24 mouse cellular contexts compared by ENCODE assay signal in the genomic region with DNA sequence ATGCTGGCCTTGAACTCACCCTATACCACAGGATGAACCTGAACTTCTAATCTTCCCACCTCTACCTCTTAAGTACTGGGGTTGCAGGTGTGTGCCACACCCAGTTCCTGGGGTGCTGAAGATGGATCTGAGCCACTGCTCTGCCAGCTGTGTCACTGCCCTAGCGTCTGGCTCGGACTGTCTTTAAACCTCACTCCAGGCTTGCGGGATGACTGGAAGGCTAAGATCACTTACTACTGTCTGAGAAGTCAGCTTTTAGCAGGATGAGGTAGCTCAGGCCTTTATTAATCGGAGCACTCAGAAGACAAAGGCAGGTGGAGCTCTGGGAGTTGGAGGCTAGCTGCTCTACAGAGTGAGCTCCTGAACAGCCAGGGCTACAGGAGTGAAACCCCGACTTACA. TPM values are rescaled to one million over a fixed set of nuclear protein-coding genes. Genes with fewer than 3 reads are reported as not detected.
DNase-seq lines count a peak whose midpoint lies in the region; ATAC-seq and TF ChIP-seq lines count a peak whose summit lies in the region.
"Had no signal": no experiment of that assay in that cellular context is flagged by ENCODE, and none has a peak within 500 bp of the region (broad histone marks: within the 10 kb centered on the region; RNA-seq: fewer than 3 reads in every experiment).

No protein-coding gene starts in this region.

- 71% methylated on average over 5 of the region's 5 CpGs for WGBS in stomach, postnatal 0 days

- TF ChIP-seq CTCF in gastrocnemius, adult 2 months (IDR thresholded peaks at IDR 0.05), result no peak
- no peak for TF ChIP-seq CTCF in ES-Bruce4 (IDR thresholded peaks at IDR 0.05; ENCODE audit: low read depth, low read length)
- no peak for TF ChIP-seq CTCF in stomach, postnatal 0 days (IDR thresholded peaks at IDR 0.05; ENCODE audit: low read depth)

- ATAC-seq in stomach, postnatal 0 days (ENCODE audit: low FRiP score, low TSS enrichment), result no peak
- ATAC-seq: forebrain, embryonic 14.5 days; forebrain, postnatal 0 days had no signal

- H3K4me1 ChIP-seq in ES-Bruce4 (ENCODE audit: control insufficient read depth, insufficient read depth, low read length), result peaks cover 6% of the 10 kb centered on the region
- peaks cover 8% of the 10 kb centered on the region for H3K4me1 ChIP-seq in stomach, postnatal 0 days (replicated peaks; ENCODE audit: control insufficient read depth, insufficient read depth)

- TF ChIP-seq EP300 in ES-Bruce4 (IDR thresholded peaks at IDR 0.05; ENCODE audit: insufficient read depth, low read depth, low read length), result peak; percentile 71
- no peak for TF ChIP-seq EP300 in stomach, postnatal 0 days (optimal IDR thresholded peaks at IDR 0.05)

- H3K4me2 ChIP-seq in stomach, postnatal 0 days (replicated peaks; ENCODE audit: low read depth), result no peak overlapping the region
- H3K4me2 ChIP-seq: embryonic facial prominence, embryonic 12.5 days; embryonic facial prominence, embryonic 15.5 days; heart, embryonic 12.5 days; hindbrain, embryonic 12.5 days; hindbrain, embryonic 15.5 days had no signal

- no peaks in the 10 kb centered on the region for H3K27me3 ChIP-seq in ES-Bruce4 (ENCODE audit: control insufficient read depth, insufficient read depth, low read length, poor library complexity, severe bottlenecking)
- H3K27me3 ChIP-seq in stomach, postnatal 0 days (ENCODE audit: control insufficient read depth, insufficient read depth, low read length), result no peaks in the 10 kb centered on the region
- H3K27me3 ChIP-seq: CH12.LX; embryonic facial prominence, embryonic 12.5 days; embryonic facial prominence, embryonic 15.5 days; heart, embryonic 12.5 days; hindbrain, embryonic 12.5 days; hindbrain, embryonic 15.5 days had no signal

- intact Hi-C loops in gastrocnemius, adult 2 months (cut with DNase I), result loop anchor here (5.0 kb wide), 1 partner anchor 42 kb away; no protein-coding TSS in a partner anchor

- H3K9ac ChIP-seq in ES-Bruce4 (ENCODE audit: low read depth, poor library complexity, severe bottlenecking), result no peak overlapping the region
- 0 out of 2 replicates have a peak overlapping the region, but pooled peaks have one; percentile 9 for H3K9ac ChIP-seq in stomach, postnatal 0 days (ENCODE audit: low read length)
- H3K9ac ChIP-seq: embryonic facial prominence, embryonic 12.5 days; embryonic facial prominence, embryonic 15.5 days; forebrain, postnatal 0 days; heart, embryonic 12.5 days; hindbrain, embryonic 12.5 days; hindbrain, embryonic 15.5 days had no signal

- no peak for TF ChIP-seq POLR2A in ES-Bruce4 (IDR thresholded peaks at IDR 0.05; ENCODE audit: insufficient read depth, low read length)

- no peak overlapping the region for H3K4me3 ChIP-seq in gastrocnemius, adult 2 months
- no peak overlapping the region for H3K4me3 ChIP-seq in ES-Bruce4 (ENCODE audit: low read depth, low read length)
- H3K4me3 ChIP-seq in stomach, postnatal 0 days (ENCODE audit: low read depth, low read length), result no peak overlapping the region
- H3K4me3 ChIP-seq: embryonic facial prominence, embryonic 12.5 days; embryonic facial prominence, embryonic 15.5 days; heart, embryonic 12.5 days; hindbrain, embryonic 12.5 days; hindbrain, embryonic 15.5 days had no signal

- H3K9me3 ChIP-seq in ES-Bruce4 (replicated peaks; ENCODE audit: control insufficient read depth, insufficient read depth, low read length, poor library complexity, severe bottlenecking), result no peaks in the 10 kb centered on the region
- H3K9me3 ChIP-seq in stomach, postnatal 0 days (ENCODE audit: control insufficient read depth, low read length), result no peaks in the 10 kb centered on the region
- H3K9me3 ChIP-seq: embryonic facial prominence, embryonic 12.5 days; embryonic facial prominence, embryonic 15.5 days; heart, embryonic 12.5 days; hindbrain, embryonic 12.5 days; hindbrain, embryonic 15.5 days had no signal

- 0 out of 2 replicates have a peak overlapping the region, but pooled peaks have one; percentile 56 for H3K27ac ChIP-seq in gastrocnemius, adult 2 months
- H3K27ac ChIP-seq in ES-Bruce4 (ENCODE audit: insufficient read depth, low read length), result peak overlapping the region; percentile 39
- H3K27ac ChIP-seq in stomach, postnatal 0 days (replicated peaks), result no peak overlapping the region
- H3K27ac ChIP-seq: embryonic facial prominence, embryonic 12.5 days; embryonic facial prominence, embryonic 15.5 days; hindbrain, embryonic 12.5 days; hindbrain, embryonic 15.5 days had no signal

- H3K36me3 ChIP-seq in ES-Bruce4 (ENCODE audit: control insufficient read depth, insufficient read depth, low read length, poor library complexity, severe bottlenecking), result no peaks in the 10 kb centered on the region
- no peaks in the 10 kb centered on the region for H3K36me3 ChIP-seq in stomach, postnatal 0 days (ENCODE audit: control insufficient read depth, insufficient read depth, low read length)
- H3K36me3 ChIP-seq: embryonic facial prominence, embryonic 12.5 days; embryonic facial prominence, embryonic 15.5 days; heart, embryonic 12.5 days; hindbrain, embryonic 12.5 days; hindbrain, embryonic 15.5 days had no signal

- DNase-seq in gastrocnemius, adult 2 months, result no peak
- DNase-seq in gastrocnemius, postnatal 25 days, result no peak
- DNase-seq in R1 (ENCODE audit: low read depth, low spot score), result peak; percentile 75
- DNase-seq in stomach, postnatal 0 days (ENCODE audit: low spot score), result no peak
- no peak for DNase-seq in right cerebral cortex, postnatal 14 days
- DNase-seq in cerebellum, postnatal 36 days, result no peak
- DNase-seq: adrenal gland, postnatal 10 days; adrenal gland, postnatal 36 days; B cell, adult 2 months; cerebellum, adult 18-20 months; cerebellum, adult 9-11 months; cerebellum, postnatal 25 days; forebrain, postnatal 0 days; gastrocnemius, postnatal 10 days; heart, adult 18-20 months; kidney, adult 2 months had no signal

RNA-seq across cellular contexts. Expression of gene Sik3, which starts 17.6 kb away (rescaled TPM):
- 10 to 100 TPM; 38.0 to 41.1 TPM for total RNA-seq in gastrocnemius, adult 2 months (2021)
- total RNA-seq in gastrocnemius, postnatal 25 days (2021), result 10 to 100 TPM; 34.7 to 38.9 TPM
- 23.2 and 28.1 TPM in 2 replicates for polyA plus RNA-seq in ES-Bruce4 (2011; ENCODE audit: insufficient read depth, insufficient read length, low read depth, missing spikeins)
- 6.6 and 6.8 TPM in 2 replicates for polyA plus RNA-seq in stomach, postnatal 0 days (2015; fragmentation: Nextera tagmentation; extraction: Ambion mirVana)

RNA-seq across cellular contexts. Expression of gene Pafah1b2, which starts 17.7 kb away (rescaled TPM):
- 10 to 100 TPM; 28.0 to 29.5 TPM for total RNA-seq in gastrocnemius, adult 2 months (2021)
- total RNA-seq in gastrocnemius, postnatal 25 days (2021), result 10 to 100 TPM; 27.8 to 32.2 TPM
- 76.6 and 77.0 TPM in 2 replicates for polyA plus RNA-seq in ES-Bruce4 (2011; ENCODE audit: insufficient read depth, insufficient read length, low read depth, missing spikeins)
- polyA plus RNA-seq in stomach, postnatal 0 days (2015; fragmentation: Nextera tagmentation; extraction: Ambion mirVana), result 70.8 and 79.0 TPM in 2 replicates
